Mouse (Mus musculus): ENCODE measurements around the gene Fen1. TPM values are rescaled to one million over a fixed set of nuclear protein-coding genes. Genes with fewer than 3 reads are reported as not detected.
"Not testable (repeated sequence)": the region's sequence is repeated elsewhere in the genome, so short reads cannot be mapped to it uniquely, and the experiment has no call there.

The Fen1 gene
- polyA plus RNA-seq, 1 experiment: not detected

- Histone ChIP-seq H3K4me3 (ENCODE audit: insufficient read depth, low read depth, low read length) (no peak overlapping the region), H3K4me1 (ENCODE audit: control insufficient read depth, insufficient read depth, low read length) (no peaks in the 10 kb centered on the region), H3K27ac (ENCODE audit: insufficient read depth, low read depth, low read length) (no peak overlapping the region)
- TF ChIP-seq POLR2A (IDR thresholded peaks at IDR 0.05; ENCODE audit: insufficient read depth, low read depth, low read length): no peak
- TF ChIP-seq CTCF (IDR thresholded peaks at IDR 0.05; ENCODE audit: insufficient read depth, low read depth, low read length): no peak
Observed at GRCm38 (mm10) chr19:10169179-10169578, 34.8 kb downstream of the Fen1 start.

GRCm38 (mm10) chr19:10168441-10168840 is 35.5 kb downstream of the Fen1 start:
- WGBS: 91% methylated on average over 3 of the region's 3 CpGs
- Histone ChIP-seq H3K4me1 (ENCODE audit: control insufficient read depth, insufficient read depth, low read length) (no peaks in the 10 kb centered on the region), H3K27ac (ENCODE audit: insufficient read depth, low read depth, low read length) (no peak overlapping the region), H3K4me3 (ENCODE audit: insufficient read depth, low read depth, low read length) (no peak overlapping the region)
- TF ChIP-seq POLR2A (IDR thresholded peaks at IDR 0.05; ENCODE audit: insufficient read depth, low read depth, low read length) (no peak), CTCF (IDR thresholded peaks at IDR 0.05; ENCODE audit: insufficient read depth, low read depth, low read length) (no peak)

- WGBS: 81% methylated on average over 1 of the region's 1 CpGs
- Histone ChIP-seq H3K4me3 (ENCODE audit: insufficient read depth, low read depth, low read length) (no peak overlapping the region), H3K27ac (ENCODE audit: insufficient read depth, low read depth, low read length) (no peak overlapping the region), H3K4me1 (ENCODE audit: control insufficient read depth, insufficient read depth, low read length) (no peaks in the 10 kb centered on the region)
- TF ChIP-seq POLR2A (IDR thresholded peaks at IDR 0.05; ENCODE audit: insufficient read depth, low read depth, low read length) (no peak), CTCF (IDR thresholded peaks at IDR 0.05; ENCODE audit: insufficient read depth, low read depth, low read length) (no peak)
Observed at GRCm38 (mm10) chr19:10167951-10168350, 36.0 kb downstream of the Fen1 start.

- Histone ChIP-seq H3K4me3 (ENCODE audit: insufficient read depth, low read depth, low read length) (no peak overlapping the region), H3K27ac (ENCODE audit: insufficient read depth, low read depth, low read length) (no peak overlapping the region)
- WGBS: 70% methylated on average over 4 of the region's 4 CpGs
Observed at GRCm38 (mm10) chr19:10167112-10167511, 36.9 kb downstream of the Fen1 start.

GRCm38 (mm10) chr19:10165928-10166327 is 38.0 kb downstream of the Fen1 start:
- not testable (repeated sequence) for H3K4me3 ChIP-seq (ENCODE audit: insufficient read depth, low read depth, low read length); H3K27ac ChIP-seq (ENCODE audit: insufficient read depth, low read depth, low read length); H3K4me1 ChIP-seq (ENCODE audit: control insufficient read depth, insufficient read depth, low read length)
- WGBS: 81% methylated on average over 4 of the region's 4 CpGs

More at GRCm38 (mm10) chr19:10167112-10167511, 36.9 kb downstream of the Fen1 start:
- no peaks in the 10 kb centered on the region for H3K4me1 ChIP-seq (ENCODE audit: control insufficient read depth, insufficient read depth, low read length)
- TF ChIP-seq POLR2A (IDR thresholded peaks at IDR 0.05; ENCODE audit: insufficient read depth, low read depth, low read length): no peak
- no peak for TF ChIP-seq CTCF (IDR thresholded peaks at IDR 0.05; ENCODE audit: insufficient read depth, low read depth, low read length)

- no peak for TF ChIP-seq POLR2A (IDR thresholded peaks at IDR 0.05; ENCODE audit: insufficient read depth, low read depth, low read length)
- no peak for TF ChIP-seq CTCF (IDR thresholded peaks at IDR 0.05; ENCODE audit: insufficient read depth, low read depth, low read length)
- no peaks in the 10 kb centered on the region for H3K4me1 ChIP-seq (ENCODE audit: control insufficient read depth, insufficient read depth, low read length)
- H3K4me3 ChIP-seq (ENCODE audit: insufficient read depth, low read depth, low read length): no peak overlapping the region
- H3K27ac ChIP-seq (ENCODE audit: insufficient read depth, low read depth, low read length): no peak overlapping the region
- WGBS: 43% methylated on average over 3 of the region's 3 CpGs
Observed at GRCm38 (mm10) chr19:10163896-10164295, 40.1 kb downstream of the Fen1 start.

- H3K4me1 ChIP-seq (ENCODE audit: control insufficient read depth, insufficient read depth, low read length): no peaks in the 10 kb centered on the region
- no peak overlapping the region for H3K27ac ChIP-seq (ENCODE audit: insufficient read depth, low read depth, low read length)
- no peak overlapping the region for H3K4me3 ChIP-seq (ENCODE audit: insufficient read depth, low read depth, low read length)
- WGBS: 76% methylated on average over 2 of the region's 2 CpGs
- TF ChIP-seq CTCF (IDR thresholded peaks at IDR 0.05; ENCODE audit: insufficient read depth, low read depth, low read length) (no peak), POLR2A (IDR thresholded peaks at IDR 0.05; ENCODE audit: insufficient read depth, low read depth, low read length) (no peak)
Observed at GRCm38 (mm10) chr19:10157725-10158124, 46.2 kb downstream of the Fen1 start.

- Histone ChIP-seq H3K27ac (ENCODE audit: insufficient read depth, low read depth, low read length) (no peak overlapping the region), H3K4me3 (ENCODE audit: insufficient read depth, low read depth, low read length) (no peak overlapping the region), H3K4me1 (ENCODE audit: control insufficient read depth, insufficient read depth, low read length) (no peaks in the 10 kb centered on the region)
- 65% methylated on average over 3 of the region's 3 CpGs for WGBS
- no peak for TF ChIP-seq POLR2A (IDR thresholded peaks at IDR 0.05; ENCODE audit: insufficient read depth, low read depth, low read length)
- no peak for TF ChIP-seq CTCF (IDR thresholded peaks at IDR 0.05; ENCODE audit: insufficient read depth, low read depth, low read length)
Observed at GRCm38 (mm10) chr19:10149189-10149588, 54.8 kb downstream of the Fen1 start.

Other genes with a start within 250 kb of the Fen1 start
- gene Fth1, start 223.6 kb downstream of the Fen1 start, polyA plus RNA-seq (2012; ENCODE audit: insufficient read depth, insufficient read length, low replicate concordance, missing spikeins): 1,416 TPM in 1 of 2 replicates, not detected in the other
- gene Best1, start 202.5 kb downstream of the Fen1 start, polyA plus RNA-seq (2012; ENCODE audit: insufficient read depth, insufficient read length, low replicate concordance, missing spikeins): not detected in 2 replicates
- gene Rab3il1, start 202.5 kb downstream of the Fen1 start, polyA plus RNA-seq (2012; ENCODE audit: insufficient read depth, insufficient read length, low replicate concordance, missing spikeins): not detected in 2 replicates
- not detected in 2 replicates for gene Fads3, start 162.6 kb downstream of the Fen1 start, polyA plus RNA-seq (2012; ENCODE audit: insufficient read depth, insufficient read length, low replicate concordance, missing spikeins)
- gene Fads2, start 102.4 kb downstream of the Fen1 start, polyA plus RNA-seq (2012; ENCODE audit: insufficient read depth, insufficient read length, low replicate concordance, missing spikeins): 106 TPM in 1 of 2 replicates, not detected in the other
- gene Fads1, start 21.3 kb downstream of the Fen1 start, polyA plus RNA-seq (2012; ENCODE audit: insufficient read depth, insufficient read length, low replicate concordance, missing spikeins): not detected in 2 replicates
- not detected in 2 replicates for gene Tmem258, start 155 bp downstream of the Fen1 start, polyA plus RNA-seq (2012; ENCODE audit: insufficient read depth, insufficient read length, low replicate concordance, missing spikeins)
- not detected in 2 replicates for gene Myrf, start 36.6 kb upstream of the Fen1 start, polyA plus RNA-seq (2012; ENCODE audit: insufficient read depth, insufficient read length, low replicate concordance, missing spikeins)
- gene Dagla, start 100.7 kb upstream of the Fen1 start, polyA plus RNA-seq (2012; ENCODE audit: insufficient read depth, insufficient read length, low replicate concordance, missing spikeins): not detected in 2 replicates
- gene Syt7, start 184.9 kb upstream of the Fen1 start, polyA plus RNA-seq (2012; ENCODE audit: insufficient read depth, insufficient read length, low replicate concordance, missing spikeins): 69.0 TPM in 1 of 2 replicates, not detected in the other

Data from olfactory bulb, adult 2 months (tissue).